Mouse (Mus musculus): ENCODE data around the gene Mcrip1.
A peak's percentile ranks its signal among the peaks of the same experiment; 100 is the strongest.
"Not testable (repeated sequence)": the region's sequence is repeated elsewhere in the genome, so short reads cannot be mapped to it uniquely, and the experiment has no call there.

The Mcrip1 gene

GRCm38 (mm10) chr11:120549168-120549945 lies at the start of gene Mcrip1:
Mcrip1 (minus strand) TSS chr11:120549727.
- DNase-seq (ENCODE audit: low spot score) = peak; percentile 94

GRCm38 (mm10) chr11:120598990-120599549 lies 49.5 kb upstream of the Mcrip1 start:
- no peak for DNase-seq (ENCODE audit: low spot score)

GRCm38 (mm10) chr11:120598283-120598989 lies 48.9 kb upstream of the Mcrip1 start, which contains the start of the genes Alyref and Anapc11:
Alyref (minus strand) TSS chr11:120598365.
Anapc11 (plus strand) TSS chr11:120598421.
- peak; percentile 94 for DNase-seq (ENCODE audit: low spot score)

GRCm38 (mm10) chr11:120597240-120598235 lies 48.0 kb upstream of the Mcrip1 start:
- DNase-seq (ENCODE audit: low spot score) = peak; percentile 46

GRCm38 (mm10) chr11:120588531-120588930 lies 39.0 kb upstream of the Mcrip1 start:
- no peak for DNase-seq (ENCODE audit: low spot score)

- DNase-seq (ENCODE audit: low spot score) = no peak
These were observed 34.4 kb upstream of the Mcrip1 start for GRCm38 (mm10) chr11:120583937-120584336.

GRCm38 (mm10) chr11:120582982-120583293 lies 33.4 kb upstream of the Mcrip1 start:
- DNase-seq (ENCODE audit: low spot score) = not testable (repeated sequence)

GRCm38 (mm10) chr11:120582268-120582981 lies 32.9 kb upstream of the Mcrip1 start:
- no peak for DNase-seq (ENCODE audit: low spot score)

- peak; percentile 90 for DNase-seq (ENCODE audit: low spot score)
These were observed 32.2 kb upstream of the Mcrip1 start, which contains the start of gene Arhgdia for GRCm38 (mm10) chr11:120581490-120582267. Arhgdia (minus strand) TSS chr11:120581624.

- peak; percentile 52 for DNase-seq (ENCODE audit: low spot score)
These were observed 31.4 kb upstream of the Mcrip1 start for GRCm38 (mm10) chr11:120580871-120581331.

- DNase-seq (ENCODE audit: low spot score) = no peak
These were observed 30.7 kb upstream of the Mcrip1 start for GRCm38 (mm10) chr11:120580190-120580589.

- peak; percentile 65 for DNase-seq (ENCODE audit: low spot score)
These were observed 30.0 kb upstream of the Mcrip1 start for GRCm38 (mm10) chr11:120579316-120580107.

GRCm38 (mm10) chr11:120578694-120579243 lies 29.2 kb upstream of the Mcrip1 start:
- DNase-seq (ENCODE audit: low spot score) = no peak

GRCm38 (mm10) chr11:120578024-120578693 lies 28.6 kb upstream of the Mcrip1 start:
- DNase-seq (ENCODE audit: low spot score) = no peak

- DNase-seq (ENCODE audit: low spot score) = no peak
These were observed 27.9 kb upstream of the Mcrip1 start for GRCm38 (mm10) chr11:120577211-120578023.

GRCm38 (mm10) chr11:120576365-120576981 lies 26.9 kb upstream of the Mcrip1 start:
- DNase-seq (ENCODE audit: low spot score) = no peak

GRCm38 (mm10) chr11:120575940-120576339 lies 26.4 kb upstream of the Mcrip1 start:
- no peak for DNase-seq (ENCODE audit: low spot score)
